Mouse (Mus musculus) hindbrain, embryonic 16.5 days (tissue): ENCODE data around the gene Atp7b. TPM values are rescaled to one million over a fixed set of nuclear protein-coding genes. Genes with fewer than 3 reads are reported as not detected.

ENCODE experiments used
- ATAC-seq: fragments of 200-750 bp; cut with Nextera tagmentation; 2 replicates; pipeline ENCODE4 v1.8.0; 2017; ENCODE audit warnings: moderate TSS enrichment, moderate library complexity
- H3K27ac ChIP-seq: fragments of 300-500 bp; sonication (generic); 2 replicates; pipeline ENCODE4 v1.5.1; 2014; ENCODE audit warnings: low read depth, mild to moderate bottlenecking, control low read depth, low read length, moderate library complexity
- H3K27me3 ChIP-seq: fragments of 300-500 bp; sonication (generic); replicated peaks from 2 replicates; pipeline ENCODE4 v1.6.1; 2014; ENCODE audit warnings: low read length; ENCODE audit not compliant: control insufficient read depth, insufficient read depth
- H3K36me3 ChIP-seq: fragments of 300-500 bp; sonication (generic); 2 replicates; pipeline ENCODE4 v1.6.1; 2014; ENCODE audit warnings: mild to moderate bottlenecking, low read length, moderate library complexity, mixed read lengths; ENCODE audit not compliant: control insufficient read depth, insufficient read depth
- H3K4me1 ChIP-seq: fragments of 300-500 bp; sonication (generic); 2 replicates; pipeline ENCODE4 v1.6.1; 2014; ENCODE audit warnings: low read depth, low read length; ENCODE audit not compliant: control insufficient read depth, insufficient read depth
- H3K4me2 ChIP-seq: fragments of 300-500 bp; sonication (generic); 2 replicates; pipeline ENCODE4 v1.6.1; 2014; ENCODE audit warnings: mild to moderate bottlenecking, low read length, control low read depth, moderate library complexity
- H3K4me3 ChIP-seq: fragments of 300-500 bp; sonication (generic); 2 replicates; pipeline ENCODE4 v1.5.1; 2014; ENCODE audit warnings: mild to moderate bottlenecking, low read length, control low read depth, moderate library complexity
- H3K9ac ChIP-seq: fragments of 300-500 bp; sonication (generic); 2 replicates; pipeline ENCODE4 v1.6.1; 2014; ENCODE audit warnings: low read depth, mild to moderate bottlenecking, control low read depth, low read length, moderate library complexity
- H3K9me3 ChIP-seq: fragments of 300-500 bp; sonication (generic); 2 replicates; pipeline ENCODE4 v1.6.1; 2014; ENCODE audit warnings: mild to moderate bottlenecking, low read length, moderate library complexity; ENCODE audit not compliant: control insufficient read depth
- WGBS: fragments of 180-500 bp; shearing (Covaris S2); extraction: QIAGEN DNeasy Blood & Tissue Kit; methylation state at CpG from one replicate; pipeline ENCODE4 v1.1.7; 2014; 5-methylcytosine and 5-hydroxymethylcytosine counted together
- polyA plus RNA-seq: library from polyadenylated mRNA; unstranded; fragments of >200 nt; fragmentation: Nextera tagmentation; extraction: Ambion mirVana; gene quantifications from 2 replicates; pipeline ENCODE4 v1.2.1, GENCODE M21; 2015

Atp7b gene
- polyA plus RNA-seq, 1 experiment from 2014 or later: 1.8 TPM

DNA sequence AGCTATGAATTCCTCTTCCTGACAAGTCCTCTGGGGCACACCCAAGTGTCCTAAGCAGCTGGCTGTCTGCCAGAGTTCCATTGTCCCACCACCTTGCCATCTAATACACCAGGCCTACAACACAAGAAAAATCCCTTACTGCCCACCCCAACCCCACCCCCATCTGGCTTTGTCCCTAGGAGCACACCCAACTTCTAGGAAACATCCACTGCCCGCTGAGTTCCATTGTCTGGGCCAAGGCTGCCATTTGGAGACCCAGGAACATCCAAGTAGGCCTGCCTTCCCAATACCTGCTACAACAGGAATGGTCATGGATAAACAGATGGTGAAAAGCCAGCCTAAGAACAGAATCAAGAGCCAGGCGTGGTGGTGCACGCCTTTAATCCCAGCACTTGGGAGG is 103.8 kb downstream of the Atp7b start:
- Histone ChIP-seq H3K36me3 (no peaks in the 10 kb centered on the region), H3K4me2 (no peak overlapping the region), H3K9me3 (no peaks in the 10 kb centered on the region), H3K4me1 (no peaks in the 10 kb centered on the region), H3K27ac (no peak overlapping the region), H3K9ac (no peak overlapping the region), H3K4me3 (no peak overlapping the region), H3K27me3 (no peaks in the 10 kb centered on the region)
- WGBS: 85% methylated on average over 3 of the region's 3 CpGs
- no peak for ATAC-seq

DNA sequence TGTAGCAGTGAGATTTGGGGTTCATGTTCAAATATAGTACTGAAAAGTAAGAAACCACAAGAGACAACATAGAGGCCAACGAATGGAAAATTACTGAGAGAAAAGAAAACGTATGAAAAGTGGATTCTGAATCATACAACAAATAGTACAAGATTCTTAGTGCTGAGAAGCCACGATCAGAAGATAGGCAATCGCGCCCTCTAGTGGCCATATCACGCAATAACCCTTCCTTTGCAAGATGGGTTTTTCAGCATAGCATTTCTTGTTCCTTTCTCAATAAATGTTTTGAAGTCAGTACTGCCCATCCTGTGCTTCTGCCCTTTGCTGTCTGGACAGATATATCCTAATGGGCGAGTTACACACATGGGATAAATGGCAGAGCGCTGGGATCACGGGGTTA is 104.8 kb downstream of the Atp7b start:
- Histone ChIP-seq H3K4me2 (no peak overlapping the region), H3K4me1 (no peaks in the 10 kb centered on the region), H3K9ac (no peak overlapping the region), H3K4me3 (no peak overlapping the region), H3K36me3 (no peaks in the 10 kb centered on the region), H3K9me3 (no peaks in the 10 kb centered on the region), H3K27me3 (no peaks in the 10 kb centered on the region), H3K27ac (no peak overlapping the region)
- 8% methylated on average over 9 of the region's 9 CpGs for WGBS
- ATAC-seq: peak; percentile 50; the same call in 1 of the 2 replicates

DNA sequence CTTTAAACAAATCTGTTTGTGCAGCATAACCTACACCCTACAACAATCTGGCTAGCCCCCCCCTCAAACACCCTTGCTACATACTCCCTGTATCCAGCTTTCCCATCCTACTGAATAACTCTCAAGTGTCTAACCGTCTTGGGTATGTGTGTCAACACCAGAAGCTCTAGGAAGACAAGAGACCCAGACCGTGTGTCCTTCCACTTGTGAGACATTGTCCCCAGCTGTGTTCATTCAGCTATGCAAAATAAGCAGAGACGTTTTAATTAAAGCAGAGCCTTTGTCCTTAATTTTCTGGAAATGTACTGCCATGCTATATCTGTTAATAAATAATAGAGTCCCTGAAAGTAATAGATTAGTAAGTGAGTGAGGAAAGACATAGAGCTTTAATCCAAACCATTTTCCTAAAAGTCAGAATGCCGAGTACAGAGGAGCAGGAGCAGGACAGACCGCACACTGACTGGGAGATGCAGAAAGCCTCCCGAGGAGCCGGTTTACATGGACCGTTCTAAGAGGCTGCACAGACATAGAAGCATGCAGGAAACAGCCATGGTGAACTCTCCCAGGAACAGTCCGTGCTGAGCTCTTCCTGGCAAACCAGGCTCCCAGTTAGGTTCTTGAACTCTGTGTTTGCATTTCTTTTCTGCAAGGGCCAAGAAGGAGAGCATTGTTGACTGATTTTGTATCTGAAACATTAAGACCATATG is 112.6 kb downstream of the Atp7b start:
- ATAC-seq: no peak
- 46% methylated on average over 9 of the region's 9 CpGs for WGBS
- no peaks in the 10 kb centered on the region for H3K4me1 ChIP-seq

DNA sequence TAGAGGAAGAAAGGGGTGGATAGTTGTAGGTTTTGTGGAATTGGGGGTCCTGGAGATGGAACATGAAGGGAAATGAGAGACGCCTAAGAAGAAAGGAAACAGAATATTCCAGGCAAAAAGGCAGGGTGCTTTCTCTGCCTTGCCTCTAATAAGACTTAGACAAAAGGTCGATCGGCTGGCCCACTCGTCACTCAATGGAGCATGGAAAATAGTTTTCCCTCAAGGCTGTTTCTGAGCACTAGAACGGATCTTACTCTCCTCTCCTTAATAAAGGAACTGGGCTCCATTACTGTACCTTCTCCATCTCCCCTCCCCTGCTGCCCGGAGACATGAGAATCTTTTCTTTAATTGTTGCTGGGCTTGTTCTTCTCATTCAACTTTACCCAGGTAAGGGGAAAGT is 113.6 kb downstream of the Atp7b start, which contains the start of gene Defb13:
Gene Defb13, plus strand, starts transcription at position 301 of the 400 bp plus-strand sequence.
- no peaks in the 10 kb centered on the region for H3K36me3 ChIP-seq
- H3K4me2 ChIP-seq: no peak within 1 kb of the TSS
- no peaks in the 10 kb centered on the region for H3K27me3 ChIP-seq
- H3K9me3 ChIP-seq: no peaks in the 10 kb centered on the region
- no peaks in the 10 kb centered on the region for H3K4me1 ChIP-seq
- WGBS: 79% methylated on average over 6 of the region's 6 CpGs
- H3K9ac ChIP-seq: no peak within 1 kb of the TSS
- no peak within 1 kb of the TSS for H3K4me3 ChIP-seq
- no peak within 1 kb of the TSS for H3K27ac ChIP-seq
- no peak for ATAC-seq

More for the DNA sequence above, 112.6 kb downstream of the Atp7b start:
- Histone ChIP-seq H3K27ac (no peak overlapping the region), H3K9ac (no peak overlapping the region), H3K36me3 (no peaks in the 10 kb centered on the region), H3K9me3 (no peaks in the 10 kb centered on the region), H3K27me3 (no peaks in the 10 kb centered on the region), H3K4me3 (no peak overlapping the region), H3K4me2 (no peak overlapping the region)

Other genes starting within 250 kb of the Atp7b start
- not detected in 2 replicates for gene Defb50, start 236.8 kb downstream of the Atp7b start, polyA plus RNA-seq
- gene Defb2, start 220.4 kb downstream of the Atp7b start, polyA plus RNA-seq: not detected in 2 replicates
- 1.2 and 2.3 TPM in 2 replicates for gene Defb10, start 201.4 kb downstream of the Atp7b start, polyA plus RNA-seq
- 2.2 and 3.3 TPM in 2 replicates for gene Defb9, start 174.9 kb downstream of the Atp7b start, polyA plus RNA-seq
- gene Defb11, start 153.9 kb downstream of the Atp7b start, polyA plus RNA-seq: 42.5 and 47.1 TPM in 2 replicates
- gene Defb15, start 127.6 kb downstream of the Atp7b start, polyA plus RNA-seq: not detected in 2 replicates
- gene Defb35, start 122.0 kb downstream of the Atp7b start, polyA plus RNA-seq: not detected in 2 replicates
- gene Defb13, start 113.5 kb downstream of the Atp7b start, polyA plus RNA-seq: not detected in 2 replicates
- gene Fam90a1a, start 101.6 kb downstream of the Atp7b start, polyA plus RNA-seq: not detected in 2 replicates
- not detected in 2 replicates for gene Ccdc70, start 90.5 kb downstream of the Atp7b start, polyA plus RNA-seq
- gene Alg11, start 416 bp upstream of the Atp7b start, polyA plus RNA-seq: 40.9 and 42.4 TPM in 2 replicates
- 1.4 and 1.6 TPM in 2 replicates for gene Nek5, start 64.7 kb upstream of the Atp7b start, polyA plus RNA-seq
- gene Nek3, start 106.1 kb upstream of the Atp7b start, polyA plus RNA-seq: 8.0 and 8.3 TPM in 2 replicates
- gene Ckap2, start 125.5 kb upstream of the Atp7b start, polyA plus RNA-seq: 12.8 and 15.5 TPM in 2 replicates
- gene Vps36, start 132.5 kb upstream of the Atp7b start, polyA plus RNA-seq: 41.4 and 44.3 TPM in 2 replicates
- gene Thsd1, start 167.0 kb upstream of the Atp7b start, polyA plus RNA-seq: 7.1 and 10.5 TPM in 2 replicates
- gene Tpte, start 223.1 kb upstream of the Atp7b start, polyA plus RNA-seq: not detected in 2 replicates